Mouse (Mus musculus): ENCODE data around the gene Lrrk2. TPM values are rescaled to one million over a fixed set of nuclear protein-coding genes. Genes with fewer than 3 reads are reported as not detected.
A peak's percentile ranks its signal among the peaks of the same experiment; 100 is the strongest.

The Lrrk2 gene
- polyA plus RNA-seq, 1 experiment from 2014 or later: 2.0 TPM

DNA sequence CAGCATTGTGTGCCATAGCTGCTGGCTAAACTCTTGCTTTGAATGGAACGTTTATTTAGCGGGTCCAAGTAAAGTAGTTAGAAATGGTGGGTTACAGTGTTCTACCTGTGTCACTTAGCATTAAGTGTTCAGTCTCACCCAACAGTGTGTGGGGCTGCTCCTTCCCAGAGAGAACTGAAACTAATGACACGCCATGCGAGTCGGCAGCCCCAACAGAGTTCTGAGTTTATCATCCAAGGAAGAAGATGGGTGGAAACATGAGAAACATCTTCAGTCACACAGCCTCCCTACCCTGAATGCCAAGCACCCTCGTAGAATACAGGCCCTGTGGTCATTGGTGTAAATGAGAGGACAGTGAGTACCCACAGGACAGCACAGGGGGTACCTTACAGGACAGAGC is 14.7 kb upstream of the Lrrk2 start:
- 92% methylated on average over 6 of the region's 6 CpGs for WGBS
- no peak for DNase-seq (ENCODE audit: low spot score)
- no peaks in the 10 kb centered on the region for H3K4me1 ChIP-seq
- H3K9me3 ChIP-seq (replicated peaks): no peaks in the 10 kb centered on the region
- H3K27me3 ChIP-seq (ENCODE audit: low read depth, poor library complexity, severe bottlenecking): no peaks in the 10 kb centered on the region
- H3K36me3 ChIP-seq: no peaks in the 10 kb centered on the region
- H3K4me3 ChIP-seq: no peak overlapping the region
- no peak overlapping the region for H3K27ac ChIP-seq

DNA sequence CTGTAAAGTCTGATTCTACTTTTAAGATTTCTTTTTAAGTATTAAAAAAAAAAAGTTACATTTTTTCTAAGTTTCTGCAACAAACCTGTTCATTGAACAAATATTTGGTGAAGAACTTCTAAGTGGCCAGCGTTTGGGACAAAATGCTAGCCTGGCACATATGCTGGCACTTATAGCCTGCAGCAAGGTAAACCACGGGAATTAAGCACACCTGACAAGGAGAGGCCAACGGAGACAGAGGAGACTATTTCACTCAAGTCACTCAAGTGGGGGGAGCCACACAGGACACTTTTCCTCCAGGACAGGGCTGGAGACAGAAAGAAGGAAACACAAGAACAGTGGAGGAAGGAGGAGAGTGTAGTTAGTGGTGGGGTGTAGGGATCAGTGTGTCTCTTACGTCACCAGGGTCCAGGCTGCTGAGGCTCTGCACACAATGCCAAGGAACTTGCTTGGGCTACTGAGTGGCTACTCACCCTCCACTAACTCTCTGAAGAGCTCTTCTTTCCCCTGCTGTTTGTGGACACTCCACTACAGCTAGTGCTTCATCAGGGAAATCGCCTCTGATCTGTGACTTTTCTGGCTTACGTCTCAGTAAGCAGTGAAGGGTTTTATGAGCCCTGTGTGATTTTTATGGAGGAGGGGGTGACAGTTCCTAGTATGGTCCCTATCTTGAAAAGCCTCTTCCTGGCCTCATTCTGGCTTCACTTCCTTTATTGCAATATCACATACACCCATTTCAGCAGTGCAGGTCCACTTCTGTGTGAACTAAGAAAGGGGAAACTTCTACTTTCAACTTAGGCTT is 12.5 kb upstream of the Lrrk2 start:
- Histone ChIP-seq H3K36me3 (no peaks in the 10 kb centered on the region), H3K27me3 (ENCODE audit: low read depth, poor library complexity, severe bottlenecking) (no peaks in the 10 kb centered on the region), H3K4me3 (no peak overlapping the region), H3K9me3 (replicated peaks) (no peaks in the 10 kb centered on the region), H3K27ac (no peak overlapping the region), H3K4me1 (peaks cover 5% of the 10 kb centered on the region)
- DNase-seq (ENCODE audit: low spot score): no peak
- 76% methylated on average over 6 of the region's 6 CpGs for WGBS

DNA sequence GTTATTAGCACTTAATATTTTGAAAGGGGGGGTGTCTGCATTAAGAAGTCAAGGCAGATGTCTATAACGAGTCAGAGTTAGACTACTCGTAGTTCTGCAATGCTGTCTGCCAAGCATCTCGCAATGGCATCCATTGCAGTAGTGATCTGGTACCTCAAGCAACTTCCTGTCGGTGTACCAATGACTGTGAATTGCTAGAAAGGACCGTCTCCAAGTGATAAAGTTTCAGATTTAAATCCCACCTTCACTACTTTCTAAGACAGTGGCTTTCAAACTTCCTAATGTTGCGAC is 12.0 kb upstream of the Lrrk2 start:
- 89% methylated on average over 6 of the region's 6 CpGs for WGBS
- Histone ChIP-seq H3K27me3 (ENCODE audit: low read depth, poor library complexity, severe bottlenecking) (no peaks in the 10 kb centered on the region), H3K9me3 (replicated peaks) (no peaks in the 10 kb centered on the region), H3K4me3 (no peak overlapping the region), H3K27ac (no peak overlapping the region), H3K36me3 (no peaks in the 10 kb centered on the region), H3K4me1 (peaks cover 5% of the 10 kb centered on the region)
- no peak for DNase-seq (ENCODE audit: low spot score)

DNA sequence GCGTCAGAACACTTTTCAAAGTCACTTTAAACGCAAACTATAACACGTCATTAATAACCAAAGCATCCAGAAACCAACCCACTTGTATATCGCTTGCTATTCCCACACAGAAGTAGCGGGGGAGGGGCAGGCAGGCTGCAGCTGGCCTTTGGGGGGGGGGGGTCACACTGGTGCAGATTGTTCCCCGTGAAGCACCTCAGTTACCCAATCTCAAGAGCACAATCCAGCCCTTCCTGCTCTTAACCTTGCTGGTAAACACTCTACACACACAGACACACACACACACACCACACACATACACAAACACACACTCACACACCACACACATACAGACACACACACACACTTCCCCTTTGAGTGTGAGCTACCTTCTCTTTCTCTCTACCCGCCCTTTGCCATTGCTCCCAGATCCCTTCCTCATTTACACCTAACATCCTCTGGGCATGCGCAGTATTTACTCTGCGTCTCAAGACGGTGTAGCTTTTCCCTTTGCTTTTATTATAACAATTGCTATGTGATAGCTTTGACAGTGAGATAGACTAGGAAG is 8.3 kb upstream of the Lrrk2 start:
- 85% methylated on average over 10 of the region's 10 CpGs for WGBS
- H3K4me3 ChIP-seq: no peak overlapping the region
- H3K4me1 ChIP-seq: peaks cover 5% of the 10 kb centered on the region
- H3K27me3 ChIP-seq (ENCODE audit: low read depth, poor library complexity, severe bottlenecking): no peaks in the 10 kb centered on the region
- no peaks in the 10 kb centered on the region for H3K9me3 ChIP-seq (replicated peaks)
- H3K36me3 ChIP-seq: no peaks in the 10 kb centered on the region
- H3K27ac ChIP-seq: no peak overlapping the region
- DNase-seq (ENCODE audit: low spot score): no peak

DNA sequence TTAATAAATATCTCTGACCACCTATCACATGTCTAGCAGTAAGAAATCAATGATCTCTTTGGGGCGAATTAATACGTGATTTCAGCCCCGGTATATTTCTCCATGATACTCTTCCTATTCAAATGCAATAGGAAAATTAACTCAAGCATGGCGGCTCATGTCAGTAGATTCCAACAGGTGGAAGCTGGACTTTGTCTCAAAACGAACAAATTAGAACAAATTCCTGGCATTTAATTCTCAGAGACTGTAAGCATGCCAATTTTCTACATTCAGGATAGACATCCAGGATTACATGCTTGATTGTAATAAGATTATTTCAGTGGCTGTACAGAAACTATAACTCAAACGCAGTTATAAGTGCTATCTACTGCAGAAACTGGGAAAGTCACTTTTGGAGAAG is 7.4 kb upstream of the Lrrk2 start:
- peaks cover 5% of the 10 kb centered on the region for H3K4me1 ChIP-seq
- H3K9me3 ChIP-seq (replicated peaks): no peaks in the 10 kb centered on the region
- H3K36me3 ChIP-seq: no peaks in the 10 kb centered on the region
- no peak overlapping the region for H3K4me3 ChIP-seq
- 94% methylated on average over 6 of the region's 6 CpGs for WGBS
- H3K27me3 ChIP-seq (ENCODE audit: low read depth, poor library complexity, severe bottlenecking): no peaks in the 10 kb centered on the region
- H3K27ac ChIP-seq: no peak overlapping the region
- no peak for DNase-seq (ENCODE audit: low spot score)

DNA sequence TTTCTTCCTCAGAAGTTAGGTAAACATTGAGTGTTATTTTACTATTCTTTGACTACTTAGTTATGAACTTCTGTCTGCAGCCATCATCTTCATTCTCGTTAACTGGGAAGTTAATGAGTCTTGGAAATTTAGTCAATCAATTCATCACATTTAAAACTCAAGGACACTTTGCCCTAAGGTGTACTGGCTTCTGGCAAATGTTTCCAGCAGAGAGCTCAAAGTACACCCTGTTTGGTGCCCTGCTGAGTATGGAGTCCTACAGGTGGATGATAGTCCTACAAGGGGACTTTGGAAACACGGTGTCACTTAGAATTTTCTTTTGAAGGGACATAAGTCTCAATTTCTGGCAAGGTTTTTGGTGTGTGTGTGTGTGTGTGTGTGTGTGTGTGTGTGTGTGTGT is 1.8 kb upstream of the Lrrk2 start:
- H3K4me3 ChIP-seq: no peak overlapping the region
- no peaks in the 10 kb centered on the region for H3K27me3 ChIP-seq (ENCODE audit: low read depth, poor library complexity, severe bottlenecking)
- no peak overlapping the region for H3K27ac ChIP-seq
- 71% methylated on average over 2 of the region's 2 CpGs for WGBS
- H3K36me3 ChIP-seq: no peaks in the 10 kb centered on the region
- peaks cover 19% of the 10 kb centered on the region; the same call in 1 of the 2 replicates for H3K4me1 ChIP-seq
- no peak for DNase-seq (ENCODE audit: low spot score)
- no peaks in the 10 kb centered on the region for H3K9me3 ChIP-seq (replicated peaks)

DNA sequence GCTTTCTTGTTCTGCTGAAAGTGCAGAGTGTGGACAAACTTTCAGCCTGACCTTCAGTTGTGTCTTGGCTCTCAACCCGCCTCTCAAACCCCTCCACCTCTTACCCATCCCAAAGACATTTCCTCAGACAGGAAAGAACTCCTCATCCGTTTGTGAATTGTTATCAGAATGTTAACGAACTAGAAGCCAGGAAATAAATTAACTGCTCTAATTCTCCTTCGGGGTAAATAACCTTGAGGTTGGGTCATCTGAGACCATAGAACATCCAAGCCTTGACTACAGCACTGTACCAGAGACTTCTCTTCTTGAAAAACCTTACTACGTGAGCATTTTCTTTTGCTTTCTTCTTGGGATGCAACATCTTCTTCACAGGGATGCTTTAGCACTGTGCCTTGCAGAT is 988 bp upstream of the Lrrk2 start:
- peak overlapping the region; percentile 83; the same call in 1 of the 2 replicates for H3K27ac ChIP-seq
- no peak for DNase-seq (ENCODE audit: low spot score)
- no peaks in the 10 kb centered on the region for H3K36me3 ChIP-seq
- no peak overlapping the region for H3K4me3 ChIP-seq
- no peaks in the 10 kb centered on the region for H3K9me3 ChIP-seq (replicated peaks)
- peaks cover 19% of the 10 kb centered on the region; the same call in 1 of the 2 replicates for H3K4me1 ChIP-seq
- 68% methylated on average over 5 of the region's 5 CpGs for WGBS
- no peaks in the 10 kb centered on the region for H3K27me3 ChIP-seq (ENCODE audit: low read depth, poor library complexity, severe bottlenecking)

DNA sequence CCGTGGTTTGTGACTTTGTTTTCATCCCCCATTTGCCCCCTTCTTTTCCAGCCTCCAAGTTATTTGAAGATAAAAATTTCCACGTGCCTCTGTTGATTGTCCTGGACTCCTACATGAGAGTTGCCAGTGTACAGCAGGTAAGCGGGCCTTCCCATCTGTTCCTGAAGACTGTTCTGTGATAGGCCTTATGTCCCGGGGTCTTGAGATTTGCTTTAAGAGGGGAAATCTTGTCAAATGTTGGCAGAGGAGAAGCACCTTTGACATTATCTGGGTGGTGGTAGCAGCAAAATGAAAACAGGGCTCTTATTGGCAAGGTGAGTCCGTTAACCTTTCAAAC is 562 bp downstream of the Lrrk2 start:
- DNase-seq (ENCODE audit: low spot score): no peak
- peak overlapping the region; percentile 83 for H3K27ac ChIP-seq

DNA sequence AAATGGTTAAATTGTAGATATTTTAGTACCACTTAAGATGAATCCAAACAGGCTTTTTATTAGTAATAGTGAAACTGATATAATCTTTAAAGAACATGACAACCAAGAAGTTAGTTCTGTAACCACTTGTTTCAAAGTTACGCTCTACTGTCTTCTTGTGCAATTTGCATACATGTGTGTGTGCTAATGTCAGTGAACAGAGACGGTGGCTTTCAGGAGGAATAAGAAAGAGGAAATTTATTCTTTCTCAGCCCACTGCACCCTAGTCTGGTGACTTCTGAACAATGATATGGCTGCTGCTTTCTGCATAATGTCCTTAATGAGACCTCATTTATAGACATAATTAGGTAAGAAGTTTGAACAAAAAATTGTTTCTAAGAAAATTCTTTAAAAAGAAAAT is 7.1 kb downstream of the Lrrk2 start:
- no peak for DNase-seq (ENCODE audit: low spot score)
- Histone ChIP-seq H3K4me3 (no peak overlapping the region), H3K9me3 (replicated peaks) (no peaks in the 10 kb centered on the region), H3K27me3 (ENCODE audit: low read depth, poor library complexity, severe bottlenecking) (no peaks in the 10 kb centered on the region), H3K36me3 (no peaks in the 10 kb centered on the region), H3K4me1 (no peaks in the 10 kb centered on the region), H3K27ac (no peak overlapping the region)
- WGBS: 94% methylated on average over 2 of the region's 2 CpGs

More for the DNA sequence above, 562 bp downstream of the Lrrk2 start:
- no peaks in the 10 kb centered on the region for H3K9me3 ChIP-seq (replicated peaks)
- peak overlapping the region; percentile 58 for H3K4me3 ChIP-seq
- peaks cover 19% of the 10 kb centered on the region; the same call in 1 of the 2 replicates for H3K4me1 ChIP-seq
- no peaks in the 10 kb centered on the region for H3K27me3 ChIP-seq (ENCODE audit: low read depth, poor library complexity, severe bottlenecking)
- 43% methylated on average over 5 of the region's 5 CpGs for WGBS
- no peaks in the 10 kb centered on the region for H3K36me3 ChIP-seq

DNA sequence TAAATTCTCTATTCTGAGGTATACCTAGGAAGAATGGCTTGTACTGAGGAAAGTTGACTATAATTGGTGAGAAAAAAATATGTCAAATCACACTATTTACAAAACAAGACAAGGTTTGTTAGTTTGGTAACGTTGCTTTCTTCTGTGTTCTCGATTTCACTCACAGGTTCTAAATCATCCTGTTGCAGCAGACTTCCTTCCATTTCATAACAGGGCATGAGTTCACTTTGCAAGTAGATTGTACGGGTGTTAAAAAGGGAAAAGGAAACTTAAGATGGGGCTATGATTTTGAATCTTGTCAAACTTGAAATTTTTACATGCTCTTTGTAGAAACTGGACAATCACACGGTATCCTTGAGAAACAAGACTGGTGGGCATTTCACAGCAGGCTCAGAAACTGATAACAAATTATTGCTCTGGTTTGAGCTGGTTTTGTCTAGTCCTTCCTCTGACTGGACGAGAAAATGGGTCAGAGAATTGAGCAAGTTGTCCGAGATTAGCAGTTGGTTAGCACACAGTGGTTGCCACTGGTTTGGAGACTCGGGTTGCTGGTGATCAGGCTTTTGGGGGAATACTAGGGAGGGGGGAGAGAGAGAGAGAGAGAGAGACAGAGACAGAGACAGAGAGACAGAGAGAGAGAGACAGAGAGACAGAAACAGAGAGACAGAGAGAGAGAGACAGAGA is 13.0 kb downstream of the Lrrk2 start:
- Histone ChIP-seq H3K4me1 (no peaks in the 10 kb centered on the region), H3K9me3 (replicated peaks) (no peaks in the 10 kb centered on the region), H3K36me3 (no peaks in the 10 kb centered on the region), H3K27ac (no peak overlapping the region), H3K4me3 (no peak overlapping the region), H3K27me3 (ENCODE audit: low read depth, poor library complexity, severe bottlenecking) (no peaks in the 10 kb centered on the region)
- 90% methylated on average over 7 of the region's 7 CpGs for WGBS
- DNase-seq (ENCODE audit: low spot score): no peak

DNA sequence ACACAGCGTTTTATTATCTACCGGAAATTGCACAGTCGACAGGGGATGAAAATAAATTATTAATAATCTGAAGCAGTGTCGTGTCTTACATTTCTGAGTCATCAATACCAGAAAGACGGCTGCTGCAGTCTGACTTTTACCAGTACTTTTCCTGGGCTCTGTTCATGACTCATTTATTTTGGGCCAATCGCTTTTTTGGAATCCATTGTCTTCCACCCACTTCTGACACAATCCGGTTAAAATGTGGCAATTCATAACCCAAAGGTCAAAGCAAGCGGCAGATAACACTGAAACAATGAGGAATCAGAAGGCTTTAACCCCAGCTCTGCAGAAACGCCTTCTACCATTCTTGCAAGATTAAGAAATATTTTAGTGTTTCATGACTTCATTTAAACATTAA is 17.7 kb downstream of the Lrrk2 start:
- no peak overlapping the region for H3K27ac ChIP-seq
- WGBS: 89% methylated on average over 9 of the region's 9 CpGs
- DNase-seq (ENCODE audit: low spot score): no peak
- H3K4me1 ChIP-seq: no peaks in the 10 kb centered on the region
- H3K36me3 ChIP-seq: no peaks in the 10 kb centered on the region
- H3K4me3 ChIP-seq: no peak overlapping the region
- no peaks in the 10 kb centered on the region for H3K9me3 ChIP-seq (replicated peaks)
- H3K27me3 ChIP-seq (ENCODE audit: low read depth, poor library complexity, severe bottlenecking): no peaks in the 10 kb centered on the region

DNA sequence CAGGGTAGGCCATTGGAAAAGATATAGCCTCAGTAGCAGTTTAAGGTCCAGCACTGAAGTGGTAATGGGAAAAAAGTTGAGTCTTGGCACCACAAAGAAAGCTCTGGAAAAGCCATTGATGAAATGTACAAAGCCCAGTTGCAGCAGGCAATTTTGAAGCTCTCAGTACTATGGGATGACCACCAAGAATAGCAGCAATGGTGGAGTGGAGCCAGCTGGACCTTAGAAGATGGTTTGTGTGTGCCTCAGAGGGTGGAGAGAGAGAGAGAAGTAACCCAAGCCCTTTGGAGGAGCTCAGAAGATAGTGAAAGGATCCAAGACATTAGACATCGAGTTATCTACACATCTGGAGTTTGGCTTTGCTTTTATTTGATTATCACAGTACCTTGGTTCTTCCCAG is 20.1 kb downstream of the Lrrk2 start:
- H3K4me3 ChIP-seq: no peak overlapping the region
- WGBS: 85% methylated on average over 1 of the region's 1 CpGs
- H3K4me1 ChIP-seq: no peaks in the 10 kb centered on the region
- no peak for DNase-seq (ENCODE audit: low spot score)
- H3K36me3 ChIP-seq: no peaks in the 10 kb centered on the region
- H3K9me3 ChIP-seq (replicated peaks): no peaks in the 10 kb centered on the region
- H3K27me3 ChIP-seq (ENCODE audit: low read depth, poor library complexity, severe bottlenecking): no peaks in the 10 kb centered on the region
- no peak overlapping the region for H3K27ac ChIP-seq

DNA sequence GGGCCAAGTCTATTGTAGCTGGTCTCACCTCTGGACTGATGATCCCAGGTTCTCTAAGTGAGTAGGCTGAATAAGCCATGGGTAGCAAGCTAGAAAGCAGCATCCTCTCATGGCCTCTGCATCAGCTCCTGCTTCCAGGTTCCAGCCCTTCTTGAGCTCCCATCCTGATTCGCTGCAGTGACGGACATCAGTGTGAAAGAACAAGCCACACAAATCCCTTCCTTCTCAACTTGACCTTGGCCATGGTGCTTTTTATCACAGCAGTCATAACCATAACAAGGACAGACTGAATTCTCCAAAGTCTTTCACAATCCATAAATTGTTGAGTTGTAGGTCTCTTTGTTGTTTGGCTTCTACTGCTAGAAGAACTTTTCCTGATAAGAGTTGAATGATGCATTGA is 20.9 kb downstream of the Lrrk2 start:
- WGBS: 94% methylated on average over 2 of the region's 2 CpGs
- Histone ChIP-seq H3K4me1 (no peaks in the 10 kb centered on the region), H3K9me3 (replicated peaks) (no peaks in the 10 kb centered on the region), H3K27ac (no peak overlapping the region), H3K36me3 (no peaks in the 10 kb centered on the region), H3K4me3 (no peak overlapping the region), H3K27me3 (ENCODE audit: low read depth, poor library complexity, severe bottlenecking) (no peaks in the 10 kb centered on the region)
- no peak for DNase-seq (ENCODE audit: low spot score)
